Mouse (Mus musculus): ENCODE data around the gene Gm9887. TPM values are rescaled to one million over a fixed set of nuclear protein-coding genes. Genes with fewer than 3 reads are reported as not detected.
"Not testable (repeated sequence)": the region's sequence is repeated elsewhere in the genome, so short reads cannot be mapped to it uniquely, and the experiment has no call there.

The Gm9887 gene
- polyA plus RNA-seq, 2 experiments, result 0.53 to 1.4 TPM

- Histone ChIP-seq H3K27me3 (ENCODE audit: control insufficient read depth, insufficient read depth, low read length) (no peaks in the 10 kb centered on the region), H3K4me1 (ENCODE audit: control insufficient read depth, insufficient read depth, low read length) (peaks cover 22% of the 10 kb centered on the region), H3K36me3 (ENCODE audit: control insufficient read depth, insufficient read depth, low read length) (peaks cover 16% of the 10 kb centered on the region), H3K9ac (ENCODE audit: low read depth, low read length, severe bottlenecking) (peak overlapping the region; percentile 95), H3K4me3 (replicated peaks; ENCODE audit: low read length) (peak overlapping the region; percentile 100), H3K9me3 (ENCODE audit: control insufficient read depth, low read length) (no peaks in the 10 kb centered on the region), H3K4me2 (replicated peaks; ENCODE audit: low read depth, low read length, severe bottlenecking) (peak overlapping the region; percentile 92), H3K27ac (replicated peaks; ENCODE audit: low read depth, low read length) (peak overlapping the region; percentile 97)
- DNase-seq (ENCODE audit: low spot score), result no peak
- no peak for TF ChIP-seq POLR2A (IDR thresholded peaks at IDR 0.05; ENCODE audit: borderline replicate concordance, extremely low read depth, insufficient read depth, insufficient read length)
- WGBS, result 13% methylated on average over 7 of the region's 7 CpGs
- no peak for ATAC-seq (ENCODE audit: low FRiP score, low read depth)
Measured at GRCm38 (mm10) chr12:69370936-69371335, 1.3 kb downstream of the Gm9887 start.

DNA sequence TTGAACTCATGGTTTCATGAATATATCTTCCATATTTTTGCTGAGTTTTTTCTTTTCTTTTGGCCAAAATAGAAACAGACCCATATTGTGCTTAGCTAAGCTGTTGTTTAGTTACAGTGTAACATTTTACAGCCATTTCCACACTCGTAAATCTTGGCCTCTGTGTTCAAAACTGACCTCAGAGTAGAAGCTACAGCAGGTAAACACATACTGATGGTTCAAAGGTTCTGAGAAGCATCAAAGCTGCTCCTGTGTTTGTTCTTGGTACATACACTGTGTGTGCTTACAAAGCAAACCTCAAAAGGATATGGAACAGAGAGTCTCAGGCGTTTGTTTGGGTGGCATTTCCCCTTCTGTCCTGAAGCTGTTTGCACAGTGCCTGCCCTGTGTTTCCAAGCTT lies 4.7 kb downstream of the Gm9887 start:
- no peak overlapping the region for H3K4me3 ChIP-seq (replicated peaks; ENCODE audit: low read length)
- ATAC-seq (ENCODE audit: low FRiP score, low read depth), result no peak
- WGBS, result 43% methylated on average over 2 of the region's 2 CpGs
- no peak overlapping the region for H3K9ac ChIP-seq (ENCODE audit: low read depth, low read length, severe bottlenecking)
- H3K4me1 ChIP-seq (ENCODE audit: control insufficient read depth, insufficient read depth, low read length), result peaks cover 15% of the 10 kb centered on the region; the same call in 1 of the 2 replicates
- H3K4me2 ChIP-seq (replicated peaks; ENCODE audit: low read depth, low read length, severe bottlenecking), result no peak overlapping the region
- H3K27ac ChIP-seq (replicated peaks; ENCODE audit: low read depth, low read length), result no peak overlapping the region
- no peak for DNase-seq (ENCODE audit: low spot score)
- H3K36me3 ChIP-seq (ENCODE audit: control insufficient read depth, insufficient read depth, low read length), result no peaks in the 10 kb centered on the region
- H3K27me3 ChIP-seq (ENCODE audit: control insufficient read depth, insufficient read depth, low read length), result no peaks in the 10 kb centered on the region
- TF ChIP-seq POLR2A (IDR thresholded peaks at IDR 0.05; ENCODE audit: borderline replicate concordance, extremely low read depth, insufficient read depth, insufficient read length), result no peak
- no peaks in the 10 kb centered on the region for H3K9me3 ChIP-seq (ENCODE audit: control insufficient read depth, low read length)

- DNase-seq (ENCODE audit: low spot score) (no peak), ATAC-seq (ENCODE audit: low FRiP score, low read depth) (no peak)
- H3K9ac ChIP-seq (ENCODE audit: low read depth, low read length, severe bottlenecking), result no peak overlapping the region
- H3K9me3 ChIP-seq (ENCODE audit: control insufficient read depth, low read length), result no peaks in the 10 kb centered on the region
- no peaks in the 10 kb centered on the region for H3K27me3 ChIP-seq (ENCODE audit: control insufficient read depth, insufficient read depth, low read length)
- H3K4me3 ChIP-seq (replicated peaks; ENCODE audit: low read length), result no peak overlapping the region
- H3K36me3 ChIP-seq (ENCODE audit: control insufficient read depth, insufficient read depth, low read length), result no peaks in the 10 kb centered on the region
- H3K27ac ChIP-seq (replicated peaks; ENCODE audit: low read depth, low read length), result no peak overlapping the region
- no peak for TF ChIP-seq POLR2A (IDR thresholded peaks at IDR 0.05; ENCODE audit: borderline replicate concordance, extremely low read depth, insufficient read depth, insufficient read length)
- peaks cover 23% of the 10 kb centered on the region; the same call in 1 of the 2 replicates for H3K4me1 ChIP-seq (ENCODE audit: control insufficient read depth, insufficient read depth, low read length)
- no peak overlapping the region for H3K4me2 ChIP-seq (replicated peaks; ENCODE audit: low read depth, low read length, severe bottlenecking)
Measured at GRCm38 (mm10) chr12:69366424-69366823, 5.8 kb downstream of the Gm9887 start.

GRCm38 (mm10) chr12:69365757-69366156 lies 6.5 kb downstream of the Gm9887 start:
- H3K27ac ChIP-seq (replicated peaks; ENCODE audit: low read depth, low read length), result no peak overlapping the region
- H3K4me2 ChIP-seq (replicated peaks; ENCODE audit: low read depth, low read length, severe bottlenecking), result no peak overlapping the region
- DNase-seq (ENCODE audit: low spot score) (no peak), ATAC-seq (ENCODE audit: low FRiP score, low read depth) (no peak)
- H3K9ac ChIP-seq (ENCODE audit: low read depth, low read length, severe bottlenecking), result no peak overlapping the region
- no peaks in the 10 kb centered on the region for H3K9me3 ChIP-seq (ENCODE audit: control insufficient read depth, low read length)
- H3K36me3 ChIP-seq (ENCODE audit: control insufficient read depth, insufficient read depth, low read length), result no peaks in the 10 kb centered on the region
- WGBS, result 78% methylated on average over 7 of the region's 7 CpGs
- H3K4me1 ChIP-seq (ENCODE audit: control insufficient read depth, insufficient read depth, low read length), result peaks cover 19% of the 10 kb centered on the region; the same call in 1 of the 2 replicates
- TF ChIP-seq POLR2A (IDR thresholded peaks at IDR 0.05; ENCODE audit: borderline replicate concordance, extremely low read depth, insufficient read depth, insufficient read length), result no peak
- no peaks in the 10 kb centered on the region for H3K27me3 ChIP-seq (ENCODE audit: control insufficient read depth, insufficient read depth, low read length)
- no peak overlapping the region for H3K4me3 ChIP-seq (replicated peaks; ENCODE audit: low read length)

- Histone ChIP-seq H3K4me1 (ENCODE audit: control insufficient read depth, insufficient read depth, low read length) (peaks cover 15% of the 10 kb centered on the region; the same call in 1 of the 2 replicates), H3K27me3 (ENCODE audit: control insufficient read depth, insufficient read depth, low read length) (no peaks in the 10 kb centered on the region), H3K4me2 (replicated peaks; ENCODE audit: low read depth, low read length, severe bottlenecking) (peak overlapping the region; percentile 56), H3K9me3 (ENCODE audit: control insufficient read depth, low read length) (no peaks in the 10 kb centered on the region), H3K4me3 (replicated peaks; ENCODE audit: low read length) (peak overlapping the region; percentile 40), H3K27ac (replicated peaks; ENCODE audit: low read depth, low read length) (peak overlapping the region; percentile 76), H3K9ac (ENCODE audit: low read depth, low read length, severe bottlenecking) (peak overlapping the region; percentile 50), H3K36me3 (ENCODE audit: control insufficient read depth, insufficient read depth, low read length) (no peaks in the 10 kb centered on the region)
- DNase-seq (ENCODE audit: low spot score) (peak; percentile 77), ATAC-seq (ENCODE audit: low FRiP score, low read depth) (peak; percentile 38)
- TF ChIP-seq POLR2A (IDR thresholded peaks at IDR 0.05; ENCODE audit: borderline replicate concordance, extremely low read depth, insufficient read depth, insufficient read length), result peak; percentile 55; the same call in 1 of the 2 replicates
- 6% methylated on average over 26 of the region's 32 CpGs for WGBS
Measured at GRCm38 (mm10) chr12:69363899-69364762, 8.1 kb downstream of the Gm9887 start.

GRCm38 (mm10) chr12:69363110-69363509 lies 9.1 kb downstream of the Gm9887 start:
- not testable (repeated sequence) for H3K4me3 ChIP-seq (replicated peaks; ENCODE audit: low read length); H3K9ac ChIP-seq (ENCODE audit: low read depth, low read length, severe bottlenecking); H3K27me3 ChIP-seq (ENCODE audit: control insufficient read depth, insufficient read depth, low read length); H3K9me3 ChIP-seq (ENCODE audit: control insufficient read depth, low read length); H3K27ac ChIP-seq (replicated peaks; ENCODE audit: low read depth, low read length); H3K36me3 ChIP-seq (ENCODE audit: control insufficient read depth, insufficient read depth, low read length); ATAC-seq (ENCODE audit: low FRiP score, low read depth); DNase-seq (ENCODE audit: low spot score); H3K4me2 ChIP-seq (replicated peaks; ENCODE audit: low read depth, low read length, severe bottlenecking)
- WGBS, result 97% methylated on average over 7 of the region's 7 CpGs
- H3K4me1 ChIP-seq (ENCODE audit: control insufficient read depth, insufficient read depth, low read length), result peaks cover 15% of the 10 kb centered on the region; the same call in 1 of the 2 replicates
